Comparison of ENCODE assay signal across 22 mouse cellular contexts in the genomic region with DNA sequence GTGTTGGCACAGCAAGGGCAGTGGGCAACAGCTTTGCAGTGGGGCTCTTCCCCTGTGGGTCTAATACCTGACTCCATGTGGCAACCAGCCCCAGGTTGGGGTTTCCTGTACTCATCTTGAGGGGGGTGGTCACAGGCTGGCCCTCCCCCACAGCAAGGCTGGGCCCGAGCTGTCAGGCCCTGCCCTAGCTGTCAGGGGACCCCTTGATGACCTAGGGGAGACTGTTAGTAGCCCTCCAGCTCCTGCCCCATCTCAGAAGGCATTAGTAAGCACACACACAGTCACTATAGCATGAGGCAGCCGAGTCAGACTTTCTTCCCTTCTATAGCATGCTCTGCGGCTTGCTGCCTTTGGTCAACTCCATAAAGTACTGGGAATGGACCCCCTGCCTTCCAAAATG. TPM values are rescaled to one million over a fixed set of nuclear protein-coding genes. Genes with fewer than 3 reads are reported as not detected.
DNase-seq lines count a peak whose midpoint lies in the region; ATAC-seq and TF ChIP-seq lines count a peak whose summit lies in the region.
"Had no signal": no experiment of that assay in that cellular context is flagged by ENCODE, and none has a peak within 500 bp of the region (broad histone marks: within the 10 kb centered on the region; RNA-seq: fewer than 3 reads in every experiment).

No protein-coding gene starts in this region.

- H3K4me3 ChIP-seq in hindbrain, embryonic 15.5 days: no peak overlapping the region
- H3K4me3 ChIP-seq in hindbrain, embryonic 16.5 days (ENCODE audit: low read length): no peak overlapping the region
- H3K4me3 ChIP-seq in midbrain, embryonic 13.5 days (replicated peaks): no peak overlapping the region
- no peak overlapping the region for H3K4me3 ChIP-seq in midbrain, embryonic 15.5 days
- H3K4me3 ChIP-seq in gastrocnemius, adult 2 months: no peak overlapping the region
- H3K4me3 ChIP-seq: embryonic facial prominence, embryonic 10.5 days; embryonic facial prominence, embryonic 12.5 days; forebrain, embryonic 12.5 days had no signal

- no peak overlapping the region for H3K4me2 ChIP-seq in hindbrain, embryonic 15.5 days
- no peak overlapping the region for H3K4me2 ChIP-seq in hindbrain, embryonic 16.5 days (ENCODE audit: low read length)
- H3K4me2 ChIP-seq in midbrain, embryonic 13.5 days (replicated peaks): no peak overlapping the region
- H3K4me2 ChIP-seq in midbrain, embryonic 15.5 days: no peak overlapping the region
- H3K4me2 ChIP-seq: embryonic facial prominence, embryonic 12.5 days; forebrain, embryonic 12.5 days had no signal

- no peak overlapping the region for H3K27ac ChIP-seq in hindbrain, embryonic 15.5 days (replicated peaks)
- no peak overlapping the region for H3K27ac ChIP-seq in hindbrain, embryonic 16.5 days (ENCODE audit: low read depth, low read length)
- H3K27ac ChIP-seq in midbrain, embryonic 13.5 days: no peak overlapping the region
- no peak overlapping the region for H3K27ac ChIP-seq in midbrain, embryonic 15.5 days
- no peak overlapping the region for H3K27ac ChIP-seq in gastrocnemius, adult 2 months
- H3K27ac ChIP-seq: embryonic facial prominence, embryonic 10.5 days; embryonic facial prominence, embryonic 12.5 days; forebrain, embryonic 12.5 days had no signal

- ATAC-seq in hindbrain, embryonic 15.5 days (ENCODE audit: low FRiP score, low read depth): 0 out of 2 replicates have a peak, but pooled peaks have one; percentile 20
- ATAC-seq in hindbrain, embryonic 16.5 days: no peak
- 0 out of 2 replicates have a peak, but pooled peaks have one; percentile 51 for ATAC-seq in midbrain, embryonic 13.5 days
- ATAC-seq in midbrain, embryonic 15.5 days (replicated peaks): no peak
- ATAC-seq: activated CD4-positive, CD25-positive, alpha-beta regulatory T cell, adult 4 months; forebrain, embryonic 14.5 days; forebrain, postnatal 0 days; Patski had no signal

- H3K9me3 ChIP-seq in hindbrain, embryonic 15.5 days: no peaks in the 10 kb centered on the region
- H3K9me3 ChIP-seq in hindbrain, embryonic 16.5 days (ENCODE audit: control insufficient read depth, low read length): no peaks in the 10 kb centered on the region
- no peaks in the 10 kb centered on the region for H3K9me3 ChIP-seq in midbrain, embryonic 13.5 days
- no peaks in the 10 kb centered on the region for H3K9me3 ChIP-seq in midbrain, embryonic 15.5 days
- H3K9me3 ChIP-seq: embryonic facial prominence, embryonic 10.5 days; embryonic facial prominence, embryonic 12.5 days; forebrain, embryonic 12.5 days had no signal

- no peak overlapping the region for H3K9ac ChIP-seq in hindbrain, embryonic 15.5 days
- no peak overlapping the region for H3K9ac ChIP-seq in hindbrain, embryonic 16.5 days (ENCODE audit: low read depth, low read length)
- no peak overlapping the region for H3K9ac ChIP-seq in midbrain, embryonic 13.5 days (replicated peaks)
- H3K9ac ChIP-seq in midbrain, embryonic 15.5 days: no peak overlapping the region
- H3K9ac ChIP-seq: embryonic facial prominence, embryonic 12.5 days; forebrain, embryonic 12.5 days; forebrain, postnatal 0 days had no signal

- H3K36me3 ChIP-seq in hindbrain, embryonic 15.5 days: peaks cover 91% of the 10 kb centered on the region
- H3K36me3 ChIP-seq in hindbrain, embryonic 16.5 days (ENCODE audit: control insufficient read depth, insufficient read depth, low read length): peaks cover 79% of the 10 kb centered on the region
- H3K36me3 ChIP-seq in midbrain, embryonic 13.5 days: peaks cover 99% of the 10 kb centered on the region
- peaks cover 82% of the 10 kb centered on the region for H3K36me3 ChIP-seq in midbrain, embryonic 15.5 days (replicated peaks)

- intact Hi-C loops in gastrocnemius, adult 2 months (cut with DNase I): no loop called here

- no peaks in the 10 kb centered on the region for H3K27me3 ChIP-seq in hindbrain, embryonic 15.5 days
- no peaks in the 10 kb centered on the region for H3K27me3 ChIP-seq in hindbrain, embryonic 16.5 days (replicated peaks; ENCODE audit: control insufficient read depth, insufficient read depth, low read length)
- no peaks in the 10 kb centered on the region for H3K27me3 ChIP-seq in midbrain, embryonic 13.5 days
- H3K27me3 ChIP-seq in midbrain, embryonic 15.5 days (replicated peaks): no peaks in the 10 kb centered on the region
- H3K27me3 ChIP-seq: embryonic facial prominence, embryonic 12.5 days; forebrain, embryonic 12.5 days; Patski had no signal

- TF ChIP-seq CTCF in gastrocnemius, adult 2 months (IDR thresholded peaks at IDR 0.05): no peak

- H3K4me1 ChIP-seq in hindbrain, embryonic 15.5 days (replicated peaks): no peaks in the 10 kb centered on the region
- H3K4me1 ChIP-seq in hindbrain, embryonic 16.5 days (ENCODE audit: control insufficient read depth, insufficient read depth, low read depth, low read length): no peaks in the 10 kb centered on the region
- no peaks in the 10 kb centered on the region for H3K4me1 ChIP-seq in midbrain, embryonic 13.5 days (replicated peaks)
- no peaks in the 10 kb centered on the region for H3K4me1 ChIP-seq in midbrain, embryonic 15.5 days
- H3K4me1 ChIP-seq: embryonic facial prominence, embryonic 10.5 days; embryonic facial prominence, embryonic 12.5 days; forebrain, embryonic 12.5 days had no signal

- 94% methylated on average over 3 of the region's 3 CpGs for WGBS in hindbrain, embryonic 15.5 days
- 100% methylated on average over 3 of the region's 3 CpGs for WGBS in hindbrain, embryonic 16.5 days
- 94% methylated on average over 3 of the region's 3 CpGs for WGBS in midbrain, embryonic 13.5 days
- WGBS in midbrain, embryonic 15.5 days: 90% methylated on average over 3 of the region's 3 CpGs

- DNase-seq in heart, adult 11 months: peak; percentile 76
- DNase-seq in heart, adult 18-20 months: no peak
- no peak for DNase-seq in gastrocnemius, adult 2 months
- DNase-seq: adrenal gland, adult 8-10 months; adrenal gland, postnatal 14 days; adrenal gland, postnatal 36 days; cerebellum, adult 11-12 months; cerebellum, adult 2 months; cerebellum, adult 9-10 months; cerebellum, postnatal 10 days; cerebellum, postnatal 25 days; forebrain, postnatal 0 days had no signal

RNA-seq across cellular contexts. Expression of gene Qtrt1, which starts 15.9 kb away (rescaled TPM):
- total RNA-seq in heart, adult 18-20 months (2021): 10 to 100 TPM in 1 of 2 experiments, 1 to 10 TPM in 1; 7.7 to 11.3 TPM
- 53.2 and 55.8 TPM in 2 replicates for polyA plus RNA-seq in hindbrain, embryonic 15.5 days (2015; fragmentation: Nextera tagmentation; extraction: Ambion mirVana)
- 50.3 and 53.7 TPM in 2 replicates for polyA plus RNA-seq in hindbrain, embryonic 16.5 days (2015; fragmentation: Nextera tagmentation; extraction: Ambion mirVana)
- polyA plus RNA-seq in midbrain, embryonic 13.5 days (2015; fragmentation: Nextera tagmentation; extraction: Ambion mirVana): 52.3 and 53.0 TPM in 2 replicates
- polyA plus RNA-seq in midbrain, embryonic 15.5 days (2015; fragmentation: Nextera tagmentation; extraction: Ambion mirVana): 59.0 and 59.3 TPM in 2 replicates
- 1 to 10 TPM; 7.0 to 8.4 TPM for total RNA-seq in gastrocnemius, adult 2 months (2021)

RNA-seq across cellular contexts. Expression of gene Ilf3, which starts 28.0 kb away (rescaled TPM):
- total RNA-seq in heart, adult 18-20 months (2021): 10 to 100 TPM; 25.2 to 28.5 TPM
- 209 and 215 TPM in 2 replicates for polyA plus RNA-seq in hindbrain, embryonic 15.5 days (2015; fragmentation: Nextera tagmentation; extraction: Ambion mirVana)
- 186 and 210 TPM in 2 replicates for polyA plus RNA-seq in hindbrain, embryonic 16.5 days (2015; fragmentation: Nextera tagmentation; extraction: Ambion mirVana)
- polyA plus RNA-seq in midbrain, embryonic 13.5 days (2015; fragmentation: Nextera tagmentation; extraction: Ambion mirVana): 312 and 327 TPM in 2 replicates
- polyA plus RNA-seq in midbrain, embryonic 15.5 days (2015; fragmentation: Nextera tagmentation; extraction: Ambion mirVana): 246 and 256 TPM in 2 replicates
- total RNA-seq in gastrocnemius, adult 2 months (2021): 10 to 100 TPM; 21.2 to 25.2 TPM

RNA-seq across cellular contexts. Expression of gene Dnm2, which starts 29.0 kb away (rescaled TPM):
- total RNA-seq in heart, adult 18-20 months (2021): 10 to 100 TPM; 58.1 to 65.1 TPM
- polyA plus RNA-seq in hindbrain, embryonic 15.5 days (2015; fragmentation: Nextera tagmentation; extraction: Ambion mirVana): 65.0 and 73.1 TPM in 2 replicates
- polyA plus RNA-seq in hindbrain, embryonic 16.5 days (2015; fragmentation: Nextera tagmentation; extraction: Ambion mirVana): 61.9 and 69.2 TPM in 2 replicates
- 66.9 and 71.8 TPM in 2 replicates for polyA plus RNA-seq in midbrain, embryonic 13.5 days (2015; fragmentation: Nextera tagmentation; extraction: Ambion mirVana)
- 71.5 and 74.9 TPM in 2 replicates for polyA plus RNA-seq in midbrain, embryonic 15.5 days (2015; fragmentation: Nextera tagmentation; extraction: Ambion mirVana)
- total RNA-seq in gastrocnemius, adult 2 months (2021): 10 to 100 TPM; 38.2 to 41.8 TPM

Comparison
In these comparisons a context has a peak if more than half of its experiments do, and no peak if none do; other contexts are left out.
1. ATAC-seq: peak in hindbrain, embryonic 15.5 days (single experiment) and midbrain, embryonic 13.5 days (single experiment); none in hindbrain, embryonic 16.5 days (single experiment) and midbrain, embryonic 15.5 days (single experiment).